Mouse (Mus musculus) thymus, postnatal 10 days (tissue): ENCODE data around the gene Npas2.

Source experiments
- DNase-seq, 2 experiments: peaks; one replicate each; pipeline ENCODE4 v3.0.0; 2021; ENCODE audit warnings: low spot score in 2 of 2

Npas2 gene

DNA sequence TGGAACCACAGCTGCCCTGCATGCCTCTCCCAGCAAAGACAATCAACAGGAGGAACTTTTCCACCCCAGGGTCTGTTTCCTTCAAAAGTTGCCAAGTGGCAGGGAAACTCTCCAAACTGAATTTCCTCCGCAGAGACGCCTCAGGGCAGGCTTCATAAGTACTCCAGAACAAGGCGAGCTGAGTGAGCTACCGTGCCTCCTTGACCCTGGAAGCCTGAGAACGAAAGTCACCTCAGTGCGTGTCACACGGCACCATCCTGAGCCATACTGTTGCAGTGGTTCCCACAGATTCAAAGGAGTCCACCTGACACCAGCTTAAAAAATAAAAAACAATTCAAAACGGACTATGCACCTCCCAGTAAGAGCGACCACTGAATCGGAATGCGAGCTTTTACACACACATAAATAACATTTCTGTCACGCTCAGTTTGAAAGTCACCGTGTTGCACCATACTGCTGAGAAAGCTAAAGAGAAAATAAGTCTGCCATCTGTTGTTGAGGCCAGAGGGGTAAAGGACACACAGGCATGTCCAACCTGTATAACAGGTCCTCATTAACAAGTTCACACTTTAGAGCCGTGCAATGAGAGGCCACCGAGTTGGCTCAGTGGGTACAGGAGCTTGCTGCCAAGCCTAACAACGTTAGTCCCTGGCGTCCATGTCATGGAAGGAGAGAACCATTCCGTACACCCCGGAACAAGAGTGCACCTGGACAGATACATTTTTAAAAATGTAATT, 216.7 kb downstream of the Npas2 start:
- no peak for DNase-seq
